Mouse (Mus musculus) stomach, embryonic 14.5 days (tissue): ENCODE results near the gene Ercc6. TPM values are rescaled to one million over a fixed set of nuclear protein-coding genes. Genes with fewer than 3 reads are reported as not detected.
A peak's percentile ranks its signal among the peaks of the same experiment; 100 is the strongest.

ENCODE experiments used
- ATAC-seq: fragments of 200-750 bp; cut with Nextera tagmentation; 2 replicates; pipeline ENCODE4 v1.8.0; 2017; ENCODE audit warnings: low read depth, moderate TSS enrichment; ENCODE audit not compliant: insufficient number of reproducible peaks, insufficient read depth, low FRiP score
- H3K27ac ChIP-seq: fragments of 300-500 bp; sonication (generic); 2 replicates; pipeline ENCODE4 v1.5.1; 2014; ENCODE audit warnings: mild to moderate bottlenecking, low read length, moderate library complexity, mixed read lengths
- H3K27me3 ChIP-seq: fragments of 300-500 bp; sonication (generic); 2 replicates; pipeline ENCODE4 v1.6.1; 2014; ENCODE audit warnings: low read length, control low read depth, mixed read lengths; ENCODE audit not compliant: control insufficient read depth, insufficient read depth
- H3K36me3 ChIP-seq: fragments of 300-500 bp; sonication (generic); 2 replicates; pipeline ENCODE4 v1.6.1; 2014; ENCODE audit warnings: mild to moderate bottlenecking, control low read depth, low read length, moderate library complexity, mixed read lengths; ENCODE audit not compliant: control insufficient read depth, insufficient read depth
- H3K4me1 ChIP-seq: fragments of 300-500 bp; sonication (generic); 2 replicates; pipeline ENCODE4 v1.6.1; 2014; ENCODE audit warnings: low read length, control low read depth, mixed read lengths; ENCODE audit not compliant: control insufficient read depth, insufficient read depth
- H3K4me2 ChIP-seq: fragments of 300-500 bp; sonication (generic); replicated peaks from 2 replicates; pipeline ENCODE4 v1.6.1; 2014; ENCODE audit warnings: low read depth, low read length, control low read depth
- H3K4me3 ChIP-seq: fragments of 300-500 bp; sonication (generic); 2 replicates; pipeline ENCODE4 v1.5.1; 2014; ENCODE audit warnings: low read depth, low read length, control low read depth
- H3K9ac ChIP-seq: fragments of 300-500 bp; sonication (generic); replicated peaks from 2 replicates; pipeline ENCODE4 v1.6.1; 2014; ENCODE audit warnings: low read depth, mild to moderate bottlenecking, control low read depth, low read length, moderate library complexity, mixed read lengths
- H3K9me3 ChIP-seq: fragments of 300-500 bp; sonication (generic); 2 replicates; pipeline ENCODE4 v1.6.1; 2016; ENCODE audit warnings: low read depth, low read length, control low read depth; ENCODE audit not compliant: control insufficient read depth
- WGBS: fragments of 180-500 bp; shearing (Covaris S2); extraction: QIAGEN DNeasy Blood & Tissue Kit; methylation state at CpG from one replicate; pipeline ENCODE4 v1.1.7; 2014; 5-methylcytosine and 5-hydroxymethylcytosine counted together
- polyA plus RNA-seq: library from polyadenylated mRNA; unstranded; fragments of >200 nt; fragmentation: Nextera tagmentation; extraction: Ambion mirVana; gene quantifications from 2 replicates; pipeline ENCODE4 v1.2.1, GENCODE M21; 2014

Gene Ercc6
- polyA plus RNA-seq, 1 experiment from 2014 or later: 18.6 TPM

DNA sequence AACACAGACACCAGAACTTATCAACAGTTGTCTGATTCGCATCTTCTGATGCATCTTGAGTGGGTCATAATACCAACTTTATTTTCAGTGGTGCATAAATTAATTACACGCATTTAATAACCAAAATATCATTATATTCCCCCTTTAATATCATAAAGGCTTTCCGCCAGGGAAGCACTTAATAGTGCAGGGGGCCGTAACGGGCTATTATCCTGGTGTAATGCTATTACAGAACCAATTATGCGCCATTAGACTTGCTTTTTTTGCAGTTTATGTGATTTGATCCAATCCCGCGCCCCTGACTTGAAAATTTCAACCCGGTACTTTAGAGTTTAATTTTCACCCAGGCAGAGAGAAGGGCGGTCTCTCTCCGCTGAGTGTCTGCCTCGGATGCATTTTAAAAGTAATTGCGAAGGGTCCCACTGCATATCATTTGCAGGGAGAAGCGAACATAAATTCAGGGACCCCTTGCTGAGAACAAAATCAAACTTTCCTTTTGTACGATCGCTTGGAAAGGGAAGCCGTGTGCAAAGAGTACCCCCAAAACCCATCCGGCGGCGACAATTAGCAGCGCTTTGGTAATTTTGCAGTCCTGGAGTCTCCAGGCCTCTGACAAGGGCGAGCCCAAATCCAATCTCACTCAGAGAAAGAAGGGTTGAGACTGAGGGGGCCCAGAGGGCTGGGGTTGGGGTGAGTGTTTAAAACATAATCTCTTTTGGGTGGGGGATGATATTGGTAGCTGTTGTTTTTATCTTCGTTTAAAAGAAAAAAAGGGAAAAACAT, 85.3 kb downstream of the Ercc6 start:
- no peaks in the 10 kb centered on the region for H3K9me3 ChIP-seq
- no peak overlapping the region for H3K4me2 ChIP-seq
- H3K4me3 ChIP-seq: no peak overlapping the region
- H3K9ac ChIP-seq: no peak overlapping the region
- 7% methylated on average over 23 of the region's 23 CpGs for WGBS
- ATAC-seq: no peak
- H3K27me3 ChIP-seq: peaks cover 62% of the 10 kb centered on the region
- no peaks in the 10 kb centered on the region for H3K4me1 ChIP-seq
- H3K36me3 ChIP-seq: no peaks in the 10 kb centered on the region
- H3K27ac ChIP-seq: no peak overlapping the region

DNA sequence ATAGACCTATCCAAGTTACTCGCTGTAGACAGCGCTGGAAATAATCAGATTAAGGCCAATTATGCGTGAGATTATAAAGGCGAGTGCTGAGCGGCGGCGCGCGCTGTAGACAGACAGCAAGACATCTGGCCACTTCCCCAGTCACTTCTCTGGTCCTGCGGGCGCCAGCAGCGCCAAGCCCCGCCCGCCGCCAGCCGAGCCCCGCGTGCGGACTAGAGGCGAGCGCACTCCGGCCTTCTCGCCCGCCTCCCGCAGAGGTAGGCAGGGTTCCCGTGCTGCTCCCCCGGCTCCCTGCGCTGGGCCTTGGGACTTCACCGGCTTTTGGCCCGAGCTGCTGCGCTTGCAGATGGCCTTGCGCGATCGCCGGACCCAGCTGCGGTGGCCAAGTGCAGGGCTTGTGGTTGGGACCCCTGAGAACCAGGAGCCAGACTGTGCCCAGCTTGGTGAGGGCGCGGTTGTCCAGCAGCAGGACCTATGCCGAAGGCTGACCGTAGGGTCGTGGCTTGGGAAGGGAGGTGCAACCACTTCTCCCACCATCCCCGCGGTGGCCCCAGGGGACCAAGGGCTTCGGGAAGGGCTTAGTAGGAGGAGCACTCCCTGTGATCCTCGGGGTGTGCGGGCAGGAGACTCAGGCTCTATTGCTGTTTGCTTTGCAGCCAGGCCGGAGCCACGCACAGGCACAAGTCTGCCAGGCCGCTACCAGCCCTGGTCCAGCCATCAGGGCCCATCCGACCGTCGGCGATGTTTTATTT, 86.1 kb downstream of the Ercc6 start, which contains the start of gene Prrxl1:
TSS of gene Prrxl1 (plus strand) at position 118 of the 752 bp plus-strand sequence.
- Histone ChIP-seq H3K4me1 (no peaks in the 10 kb centered on the region), H3K9ac (no peak within 1 kb of the TSS), H3K9me3 (no peaks in the 10 kb centered on the region), H3K4me3 (0 out of 2 replicates have a peak within 1 kb of the TSS, but pooled peaks have one; percentile 11), H3K27ac (no peak within 1 kb of the TSS), H3K4me2 (peak within 1 kb of the TSS; percentile 27; the same call in 1 of the 2 replicates), H3K27me3 (peaks cover 60% of the 10 kb centered on the region), H3K36me3 (no peaks in the 10 kb centered on the region)
- 2% methylated on average over 53 of the region's 53 CpGs for WGBS
- no peak for ATAC-seq

DNA sequence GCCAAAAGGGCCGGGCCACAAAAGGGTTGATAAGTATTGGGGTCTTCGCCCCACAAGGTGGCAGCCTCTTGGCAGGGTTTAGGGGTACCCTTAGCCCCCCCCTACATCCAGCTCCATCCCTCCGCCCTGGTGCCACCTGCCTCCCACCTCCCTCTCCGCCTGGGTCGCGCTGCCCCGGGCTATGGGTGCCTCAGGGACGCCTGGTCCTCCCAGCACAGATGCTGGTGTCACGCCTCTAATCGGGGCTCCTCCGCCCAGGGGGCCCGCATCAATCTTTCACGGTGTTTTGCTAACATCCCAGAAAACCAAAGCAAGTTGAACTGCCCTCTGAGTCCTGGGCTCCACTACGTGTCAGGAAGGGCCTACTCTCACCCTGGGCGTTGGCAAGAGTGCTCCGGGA, 86.8 kb downstream of the Ercc6 start:
- no peak overlapping the region for H3K4me2 ChIP-seq
- H3K27ac ChIP-seq: no peak overlapping the region
- no peaks in the 10 kb centered on the region for H3K36me3 ChIP-seq
- no peaks in the 10 kb centered on the region for H3K4me1 ChIP-seq
- no peak overlapping the region for H3K9ac ChIP-seq
- no peak overlapping the region for H3K4me3 ChIP-seq
- no peaks in the 10 kb centered on the region for H3K9me3 ChIP-seq
- ATAC-seq: no peak
- H3K27me3 ChIP-seq: peaks cover 58% of the 10 kb centered on the region
- 3% methylated on average over 16 of the region's 16 CpGs for WGBS

DNA sequence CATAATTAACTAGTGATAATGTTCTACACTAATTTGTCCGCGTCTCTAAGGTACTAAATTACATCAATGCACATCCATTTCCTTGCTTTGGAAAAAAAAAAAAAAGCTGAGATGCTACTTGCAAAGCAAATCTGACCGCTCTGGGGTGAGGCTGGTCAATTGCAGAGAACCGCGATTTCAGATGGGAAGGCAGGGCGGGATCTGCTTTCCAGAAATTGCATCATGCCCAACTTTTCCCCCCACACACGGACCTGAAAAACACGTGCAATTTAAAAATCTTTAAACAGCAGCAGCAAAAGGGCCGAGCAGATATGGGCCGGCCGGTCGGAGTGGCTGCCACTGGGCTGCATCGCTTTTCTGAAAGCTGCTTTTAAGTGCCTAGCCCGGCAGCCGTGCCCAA, 92.2 kb downstream of the Ercc6 start:
- Histone ChIP-seq H3K9me3 (no peaks in the 10 kb centered on the region), H3K4me1 (no peaks in the 10 kb centered on the region), H3K27ac (no peak overlapping the region), H3K27me3 (peaks cover 11% of the 10 kb centered on the region), H3K4me2 (no peak overlapping the region), H3K4me3 (no peak overlapping the region), H3K9ac (no peak overlapping the region), H3K36me3 (no peaks in the 10 kb centered on the region)
- no peak for ATAC-seq
- 53% methylated on average over 15 of the region's 15 CpGs for WGBS

DNA sequence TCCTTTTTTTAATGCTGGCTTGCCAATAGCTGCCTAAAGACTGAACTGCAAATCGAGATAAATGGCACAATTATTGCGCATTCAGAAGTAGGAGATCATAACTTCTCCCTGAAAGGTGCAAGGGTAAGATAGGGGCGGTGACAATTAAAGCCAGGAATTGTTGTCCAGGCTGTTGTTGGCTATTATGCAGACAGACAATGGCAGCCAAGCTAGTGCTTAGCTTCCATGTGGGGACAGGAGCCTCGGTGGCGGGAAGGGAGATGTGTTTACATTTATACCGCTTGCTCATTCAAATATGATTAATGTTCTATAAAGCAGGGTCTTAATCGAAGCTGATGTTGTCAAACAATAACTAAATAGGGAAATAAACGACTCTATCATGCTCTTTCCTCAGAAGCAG, 93.0 kb downstream of the Ercc6 start:
- no peak for ATAC-seq
- H3K9me3 ChIP-seq: no peaks in the 10 kb centered on the region
- H3K4me1 ChIP-seq: no peaks in the 10 kb centered on the region
- H3K4me2 ChIP-seq: no peak overlapping the region
- WGBS: 51% methylated on average over 8 of the region's 8 CpGs
- no peak overlapping the region for H3K27ac ChIP-seq
- H3K27me3 ChIP-seq: peaks cover 4% of the 10 kb centered on the region
- H3K36me3 ChIP-seq: no peaks in the 10 kb centered on the region
- H3K9ac ChIP-seq: no peak overlapping the region
- H3K4me3 ChIP-seq: no peak overlapping the region

DNA sequence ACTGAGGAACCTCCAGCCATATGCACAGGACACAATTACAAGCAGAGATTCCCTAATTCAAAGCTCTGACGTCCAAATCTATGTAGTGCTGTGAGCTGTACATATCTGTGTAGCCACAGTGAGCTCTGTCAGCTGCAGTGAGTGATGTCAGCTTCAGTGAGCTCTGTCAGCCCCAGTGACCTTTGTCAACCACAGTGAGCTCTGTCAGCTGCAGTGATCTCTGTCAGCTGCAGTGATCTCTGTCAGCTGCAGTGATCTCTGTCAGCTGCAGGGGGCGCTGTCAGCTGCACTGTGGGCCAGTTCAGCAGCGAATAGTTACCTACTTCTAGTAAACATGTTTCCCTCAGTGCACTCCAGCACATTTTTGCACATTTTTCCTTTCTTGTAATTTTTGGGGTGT, 96.1 kb downstream of the Ercc6 start:
- H3K27ac ChIP-seq: no peak overlapping the region
- H3K9ac ChIP-seq: no peak overlapping the region
- no peak for ATAC-seq
- H3K4me1 ChIP-seq: no peaks in the 10 kb centered on the region
- H3K36me3 ChIP-seq: no peaks in the 10 kb centered on the region
- H3K9me3 ChIP-seq: no peaks in the 10 kb centered on the region
- no peak overlapping the region for H3K4me2 ChIP-seq
- no peak overlapping the region for H3K4me3 ChIP-seq
- H3K27me3 ChIP-seq: no peaks in the 10 kb centered on the region
- WGBS: 10% methylated on average over 3 of the region's 3 CpGs

DNA sequence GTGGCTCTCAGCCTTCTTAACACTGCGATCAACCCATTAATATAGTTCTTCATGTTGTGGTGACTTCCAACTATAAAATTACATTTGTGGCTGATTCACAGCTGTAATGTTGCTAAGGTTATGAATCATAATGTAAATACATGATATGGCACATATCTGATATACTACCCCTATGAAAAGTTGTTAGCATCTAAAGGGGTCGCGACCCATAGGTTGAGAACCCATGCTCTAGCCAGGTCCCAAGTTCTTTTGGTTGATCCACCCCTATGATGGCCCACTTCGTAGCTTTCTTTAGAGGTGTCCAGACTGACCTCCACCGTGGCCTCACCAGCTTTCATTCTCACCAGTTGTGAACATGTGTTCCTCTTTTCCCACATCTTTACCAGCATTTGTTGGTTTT, 103.9 kb downstream of the Ercc6 start:
- Histone ChIP-seq H3K4me2 (no peak overlapping the region), H3K4me1 (no peaks in the 10 kb centered on the region), H3K9me3 (no peaks in the 10 kb centered on the region), H3K27me3 (no peaks in the 10 kb centered on the region), H3K36me3 (no peaks in the 10 kb centered on the region), H3K9ac (no peak overlapping the region), H3K4me3 (no peak overlapping the region), H3K27ac (no peak overlapping the region)
- ATAC-seq: no peak
- 85% methylated on average over 5 of the region's 5 CpGs for WGBS

DNA sequence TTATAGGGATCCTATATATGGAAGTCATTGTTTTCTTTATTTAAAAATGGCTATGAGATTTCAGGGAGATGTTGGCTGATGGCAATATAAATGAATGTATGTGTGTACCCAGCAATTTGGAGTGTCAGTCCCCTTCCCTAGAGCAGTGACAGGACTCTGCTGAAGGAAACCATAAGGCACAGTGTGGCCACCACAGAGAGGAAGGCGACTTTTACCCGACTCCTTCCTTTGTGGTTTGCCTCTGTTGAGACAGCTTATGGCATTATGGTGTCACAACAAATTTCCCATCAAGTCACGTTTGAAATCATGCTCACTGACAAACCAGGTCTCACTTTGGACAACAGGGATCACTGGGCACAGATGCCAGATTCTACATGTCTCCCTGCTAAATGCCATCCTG, 110.9 kb downstream of the Ercc6 start:
- ATAC-seq: no peak
- Histone ChIP-seq H3K4me2 (no peak overlapping the region), H3K27me3 (no peaks in the 10 kb centered on the region), H3K9me3 (no peaks in the 10 kb centered on the region), H3K27ac (no peak overlapping the region), H3K36me3 (no peaks in the 10 kb centered on the region), H3K4me1 (no peaks in the 10 kb centered on the region), H3K9ac (no peak overlapping the region), H3K4me3 (no peak overlapping the region)
- 85% methylated on average over 3 of the region's 3 CpGs for WGBS
